Mouse (Mus musculus) CH12F3 (cell line): Measurements from ENCODE around the gene Cited4.

ENCODE experiments used
- in situ Hi-C: fragments of 300-500 bp; cut with MboI; formaldehyde crosslinking; loops from 2 replicates; pipeline ENCODE4 v1.14.3; 2020; ENCODE audit warnings: low sequenced_read_pairs

The Cited4 gene

GRCm38 (mm10) chr4:120674775-120675451 lies 8.5 kb downstream of the Cited4 start:
- in situ Hi-C loops, result loop anchor here (5.0 kb wide), 1 partner anchor 78 kb away; no protein-coding TSS in a partner anchor

GRCm38 (mm10) chr4:120675640-120676039 lies 9.3 kb downstream of the Cited4 start:
- in situ Hi-C loops, result no loop called here

GRCm38 (mm10) chr4:120680953-120681352 lies 14.6 kb downstream of the Cited4 start:
- in situ Hi-C loops, result no loop called here

- in situ Hi-C loops, result no loop called here
Observed at GRCm38 (mm10) chr4:120682168-120682567, 15.8 kb downstream of the Cited4 start.

- in situ Hi-C loops, result no loop called here
Observed at GRCm38 (mm10) chr4:120683278-120683997, 17.1 kb downstream of the Cited4 start.

- in situ Hi-C loops, result no loop called here
Observed at GRCm38 (mm10) chr4:120687282-120687681, 20.9 kb downstream of the Cited4 start.

GRCm38 (mm10) chr4:120689317-120689716 lies 22.9 kb downstream of the Cited4 start:
- in situ Hi-C loops, result no loop called here

- in situ Hi-C loops, result no loop called here
Observed at GRCm38 (mm10) chr4:120692717-120693116, 26.3 kb downstream of the Cited4 start.

- in situ Hi-C loops, result no loop called here
Observed at GRCm38 (mm10) chr4:120697353-120697752, 31.0 kb downstream of the Cited4 start.

GRCm38 (mm10) chr4:120697799-120698484 lies 31.6 kb downstream of the Cited4 start:
- in situ Hi-C loops, result no loop called here

GRCm38 (mm10) chr4:120701180-120701579 lies 34.8 kb downstream of the Cited4 start:
- in situ Hi-C loops, result no loop called here

- in situ Hi-C loops, result no loop called here
Observed at GRCm38 (mm10) chr4:120702056-120702455, 35.7 kb downstream of the Cited4 start.

- in situ Hi-C loops, result no loop called here
Observed at GRCm38 (mm10) chr4:120702511-120702910, 36.1 kb downstream of the Cited4 start.

- in situ Hi-C loops, result no loop called here
Observed at GRCm38 (mm10) chr4:120712236-120712635, 45.9 kb downstream of the Cited4 start.

GRCm38 (mm10) chr4:120713021-120713420 lies 46.6 kb downstream of the Cited4 start:
- in situ Hi-C loops, result no loop called here

GRCm38 (mm10) chr4:120713856-120714497 lies 47.6 kb downstream of the Cited4 start:
- in situ Hi-C loops, result no loop called here

- in situ Hi-C loops, result no loop called here
Observed at GRCm38 (mm10) chr4:120716141-120716571, 49.8 kb downstream of the Cited4 start.

- in situ Hi-C loops, result no loop called here
Observed at GRCm38 (mm10) chr4:120716765-120717164, 50.4 kb downstream of the Cited4 start.
